Mouse (Mus musculus): ENCODE measurements around the gene Krt222. TPM values are rescaled to one million over a fixed set of nuclear protein-coding genes. Genes with fewer than 3 reads are reported as not detected.
A peak's percentile ranks its signal among the peaks of the same experiment; 100 is the strongest.

Gene Krt222
- polyA plus RNA-seq, 1 experiment from 2014 or later, result 0.55 TPM

DNA sequence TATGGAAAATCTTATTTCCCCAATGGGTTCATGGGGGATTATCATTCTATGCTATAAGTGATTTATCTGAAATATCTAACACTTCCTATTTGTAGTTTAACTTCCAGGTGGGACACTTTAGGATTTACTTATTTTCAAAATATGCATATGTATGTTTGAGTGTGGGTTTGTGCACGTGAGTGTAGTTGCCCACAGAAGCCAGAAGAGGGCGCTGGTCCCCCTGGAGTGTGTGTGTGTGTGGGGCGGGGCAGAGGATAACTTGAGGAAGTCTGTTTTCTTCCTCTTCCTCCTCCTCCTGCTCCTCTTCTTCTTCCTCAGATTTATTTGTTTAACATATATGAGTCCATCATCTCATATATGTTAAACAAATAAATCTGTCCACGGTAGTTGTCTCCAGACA lies 12.3 kb upstream of the Krt222 start:
- WGBS (ENCODE audit: insufficient replicate concordance), result 67% methylated on average over 4 of the region's 4 CpGs
- Histone ChIP-seq H3K9ac (replicated peaks) (no peak overlapping the region), H3K27ac (ENCODE audit: low read depth) (no peak overlapping the region), H3K36me3 (replicated peaks; ENCODE audit: insufficient read depth, low read length) (no peaks in the 10 kb centered on the region), H3K27me3 (ENCODE audit: insufficient read depth, low read length) (no peaks in the 10 kb centered on the region), H3K4me3 (ENCODE audit: low read depth, low read length) (no peak overlapping the region), H3K4me1 (ENCODE audit: insufficient read depth) (no peaks in the 10 kb centered on the region), H3K9me3 (ENCODE audit: low read length) (no peaks in the 10 kb centered on the region), H3K4me2 (ENCODE audit: low read depth, low read length) (no peak overlapping the region)
- no peak for DNase-seq
- ATAC-seq, result no peak
- TF ChIP-seq EP300 (IDR thresholded peaks at IDR 0.05; ENCODE audit: low read depth), result no peak
- TF ChIP-seq CTCF (IDR thresholded peaks at IDR 0.05; ENCODE audit: low read depth), result peak; percentile 29

DNA sequence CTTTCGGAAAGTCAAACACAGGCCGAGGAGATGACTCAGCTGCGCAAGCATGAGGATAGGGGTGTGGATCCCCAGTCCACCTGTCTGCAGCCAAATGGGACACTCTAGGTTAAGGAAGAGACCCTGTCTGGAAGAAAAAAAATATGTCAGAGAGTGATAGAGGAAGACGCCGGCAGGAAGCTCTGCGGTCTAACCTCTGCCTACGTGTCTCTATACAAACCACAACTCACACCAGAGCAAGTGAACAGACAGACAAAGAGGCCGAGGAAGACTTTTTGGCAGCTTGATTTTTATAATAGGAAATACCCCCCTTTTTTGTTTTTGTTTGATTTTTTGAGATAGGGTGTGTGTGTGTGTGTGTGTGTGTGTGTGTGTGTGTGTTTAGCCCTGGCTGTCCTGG lies 11.4 kb upstream of the Krt222 start:
- H3K4me3 ChIP-seq (ENCODE audit: low read depth, low read length), result no peak overlapping the region
- no peak for ATAC-seq
- no peak overlapping the region for H3K27ac ChIP-seq (ENCODE audit: low read depth)
- DNase-seq, result no peak
- H3K4me2 ChIP-seq (ENCODE audit: low read depth, low read length), result no peak overlapping the region
- H3K27me3 ChIP-seq (ENCODE audit: insufficient read depth, low read length), result no peaks in the 10 kb centered on the region
- 75% methylated on average over 8 of the region's 8 CpGs for WGBS (ENCODE audit: insufficient replicate concordance)
- H3K9me3 ChIP-seq (ENCODE audit: low read length), result no peaks in the 10 kb centered on the region
- H3K9ac ChIP-seq (replicated peaks), result no peak overlapping the region
- TF ChIP-seq CTCF (IDR thresholded peaks at IDR 0.05; ENCODE audit: low read depth), result no peak
- no peaks in the 10 kb centered on the region for H3K4me1 ChIP-seq (ENCODE audit: insufficient read depth)
- H3K36me3 ChIP-seq (replicated peaks; ENCODE audit: insufficient read depth, low read length), result no peaks in the 10 kb centered on the region

DNA sequence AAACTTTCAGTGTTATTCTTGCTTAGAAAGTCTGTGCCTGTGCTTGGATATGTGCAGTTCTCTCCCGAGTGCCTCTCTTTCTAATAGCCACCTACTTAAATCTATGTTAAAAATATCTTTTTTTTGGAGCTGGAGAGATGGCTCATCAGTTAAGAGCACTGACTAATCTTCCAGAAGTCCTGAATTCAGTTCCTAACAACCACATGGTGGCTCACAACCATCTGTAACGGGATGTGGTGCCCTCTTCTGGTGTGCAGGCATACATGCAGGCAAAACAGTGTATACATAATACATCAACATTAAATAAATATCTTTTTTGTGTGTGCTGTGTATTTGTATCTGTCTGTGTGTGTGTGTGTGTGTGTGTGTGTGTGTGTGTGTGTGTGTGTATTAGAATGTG lies 10.0 kb upstream of the Krt222 start:
- no peak for DNase-seq
- whole genome bisulfite sequencing (ENCODE audit: insufficient replicate concordance), result 54% methylated on average over 2 of the region's 2 CpGs
- ATAC-seq, result no peak

DNA sequence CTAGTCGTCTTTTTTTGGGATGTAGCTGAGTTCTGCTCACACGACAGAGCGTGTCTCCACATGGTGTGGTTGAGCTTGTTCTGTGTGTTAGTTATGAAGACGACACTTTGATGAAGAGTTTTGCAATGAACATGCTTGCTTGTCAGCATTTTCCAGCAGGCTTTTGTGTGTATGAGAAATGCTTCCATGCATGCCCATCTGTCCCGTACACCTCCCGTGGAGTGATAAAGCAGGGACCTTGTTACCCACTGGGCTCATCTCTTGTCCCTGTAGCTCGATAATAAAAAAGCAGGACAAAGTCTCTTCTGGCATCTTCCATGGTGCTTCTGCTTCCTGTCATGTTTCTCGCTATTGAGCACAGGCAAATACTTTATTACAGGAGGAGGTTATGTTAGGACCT lies 8.8 kb upstream of the Krt222 start:
- no peaks in the 10 kb centered on the region for H3K9me3 ChIP-seq (ENCODE audit: low read length)
- H3K9ac ChIP-seq (replicated peaks), result no peak overlapping the region
- H3K4me3 ChIP-seq (ENCODE audit: low read depth, low read length), result no peak overlapping the region
- H3K27me3 ChIP-seq (ENCODE audit: insufficient read depth, low read length), result no peaks in the 10 kb centered on the region
- H3K27ac ChIP-seq (ENCODE audit: low read depth), result no peak overlapping the region
- WGBS (ENCODE audit: insufficient replicate concordance), result 65% methylated on average over 8 of the region's 8 CpGs
- no peaks in the 10 kb centered on the region for H3K36me3 ChIP-seq (replicated peaks; ENCODE audit: insufficient read depth, low read length)
- ATAC-seq (no peak), DNase-seq (no peak)
- TF ChIP-seq CTCF (IDR thresholded peaks at IDR 0.05; ENCODE audit: low read depth), result no peak
- TF ChIP-seq EP300 (IDR thresholded peaks at IDR 0.05; ENCODE audit: low read depth), result no peak
- no peak overlapping the region for H3K4me2 ChIP-seq (ENCODE audit: low read depth, low read length)
- H3K4me1 ChIP-seq (ENCODE audit: insufficient read depth), result no peaks in the 10 kb centered on the region

More for the DNA sequence above, 10.0 kb upstream of the Krt222 start:
- Histone ChIP-seq H3K27me3 (ENCODE audit: insufficient read depth, low read length) (no peaks in the 10 kb centered on the region), H3K4me1 (ENCODE audit: insufficient read depth) (no peaks in the 10 kb centered on the region), H3K27ac (ENCODE audit: low read depth) (no peak overlapping the region), H3K36me3 (replicated peaks; ENCODE audit: insufficient read depth, low read length) (no peaks in the 10 kb centered on the region), H3K4me3 (ENCODE audit: low read depth, low read length) (no peak overlapping the region), H3K9me3 (ENCODE audit: low read length) (no peaks in the 10 kb centered on the region), H3K9ac (replicated peaks) (no peak overlapping the region), H3K4me2 (ENCODE audit: low read depth, low read length) (no peak overlapping the region)
- no peak for TF ChIP-seq EP300 (IDR thresholded peaks at IDR 0.05; ENCODE audit: low read depth)
- peak; percentile 19; the same call in 1 of the 2 replicates for TF ChIP-seq CTCF (IDR thresholded peaks at IDR 0.05; ENCODE audit: low read depth)

DNA sequence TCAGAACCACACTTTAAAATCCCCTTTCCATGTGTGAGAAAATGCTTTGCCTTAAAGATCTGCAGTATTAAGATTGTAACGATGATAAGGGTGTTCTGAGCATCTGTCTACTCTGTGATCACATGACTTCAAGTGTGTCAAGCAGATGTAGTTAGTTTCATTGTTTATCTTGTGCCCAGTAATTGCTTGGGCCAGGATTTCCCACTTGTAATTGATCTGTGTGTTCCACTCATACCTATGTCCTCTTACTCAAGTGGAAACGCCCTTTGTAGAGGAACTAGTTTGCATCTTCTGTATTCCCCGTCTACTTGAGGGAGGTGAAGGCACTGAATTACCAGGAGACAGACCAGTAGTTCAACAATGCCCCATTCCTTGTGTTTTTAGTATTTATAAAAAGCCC lies 6.8 kb upstream of the Krt222 start:
- Histone ChIP-seq H3K9me3 (ENCODE audit: low read length) (no peaks in the 10 kb centered on the region), H3K4me3 (ENCODE audit: low read depth, low read length) (no peak overlapping the region), H3K4me1 (ENCODE audit: insufficient read depth) (no peaks in the 10 kb centered on the region), H3K4me2 (ENCODE audit: low read depth, low read length) (no peak overlapping the region), H3K9ac (replicated peaks) (no peak overlapping the region), H3K27ac (ENCODE audit: low read depth) (no peak overlapping the region), H3K27me3 (ENCODE audit: insufficient read depth, low read length) (no peaks in the 10 kb centered on the region), H3K36me3 (replicated peaks; ENCODE audit: insufficient read depth, low read length) (no peaks in the 10 kb centered on the region)
- TF ChIP-seq CTCF (IDR thresholded peaks at IDR 0.05; ENCODE audit: low read depth) (no peak), EP300 (IDR thresholded peaks at IDR 0.05; ENCODE audit: low read depth) (no peak)
- DNase-seq (no peak), ATAC-seq (no peak)
- 52% methylated on average over 3 of the region's 3 CpGs for WGBS (ENCODE audit: insufficient replicate concordance)

DNA sequence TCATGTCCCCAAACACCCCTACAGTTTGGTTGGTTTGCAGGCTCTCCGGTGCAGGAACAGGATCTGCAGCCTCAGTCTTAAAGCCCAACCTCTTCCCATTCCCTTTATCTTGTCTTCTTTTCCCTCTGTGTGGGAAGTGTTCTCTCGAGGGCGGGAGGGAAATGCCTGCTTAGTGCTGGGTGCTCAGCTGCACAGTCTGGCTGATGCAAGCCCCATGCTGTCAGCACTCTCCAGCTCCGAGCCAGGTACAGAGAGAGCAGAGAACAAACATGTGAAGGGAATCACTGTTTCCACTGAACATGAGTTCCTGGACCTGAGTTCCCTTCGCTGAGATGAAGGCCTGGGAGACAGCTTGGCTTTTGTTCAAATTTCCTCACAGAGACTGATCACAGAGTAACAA lies 6.4 kb upstream of the Krt222 start:
- no peaks in the 10 kb centered on the region for H3K9me3 ChIP-seq (ENCODE audit: low read length)
- no peak for TF ChIP-seq EP300 (IDR thresholded peaks at IDR 0.05; ENCODE audit: low read depth)
- no peak for TF ChIP-seq CTCF (IDR thresholded peaks at IDR 0.05; ENCODE audit: low read depth)
- H3K27ac ChIP-seq (ENCODE audit: low read depth), result no peak overlapping the region
- no peaks in the 10 kb centered on the region for H3K4me1 ChIP-seq (ENCODE audit: insufficient read depth)
- no peak overlapping the region for H3K4me3 ChIP-seq (ENCODE audit: low read depth, low read length)
- H3K36me3 ChIP-seq (replicated peaks; ENCODE audit: insufficient read depth, low read length), result no peaks in the 10 kb centered on the region
- no peak for DNase-seq
- ATAC-seq, result no peak
- no peak overlapping the region for H3K4me2 ChIP-seq (ENCODE audit: low read depth, low read length)
- WGBS (ENCODE audit: insufficient replicate concordance), result 45% methylated on average over 5 of the region's 5 CpGs
- no peaks in the 10 kb centered on the region for H3K27me3 ChIP-seq (ENCODE audit: insufficient read depth, low read length)
- H3K9ac ChIP-seq (replicated peaks), result no peak overlapping the region

DNA sequence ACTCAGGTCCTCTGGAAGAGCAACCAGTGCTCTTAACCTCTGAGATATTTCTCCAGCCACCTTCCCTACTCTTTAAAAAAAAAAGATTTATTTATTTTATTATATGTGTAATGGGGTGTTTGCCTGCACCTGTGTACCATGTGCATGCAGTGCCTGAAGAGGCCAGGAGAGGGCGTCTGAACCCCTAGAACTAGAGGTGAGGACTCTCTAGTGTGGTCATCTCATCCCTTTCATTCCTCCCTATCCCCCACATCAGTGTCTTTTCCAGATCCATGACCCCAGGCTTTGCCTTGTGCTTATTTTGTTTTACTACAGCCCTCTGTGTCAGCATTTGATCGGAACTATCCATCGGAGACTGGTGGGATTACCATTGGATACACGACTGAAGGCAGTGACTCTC lies 5.2 kb upstream of the Krt222 start:
- no peak overlapping the region for H3K4me2 ChIP-seq (ENCODE audit: low read depth, low read length)
- no peak overlapping the region for H3K9ac ChIP-seq (replicated peaks)
- WGBS (ENCODE audit: insufficient replicate concordance), result 61% methylated on average over 4 of the region's 4 CpGs
- no peaks in the 10 kb centered on the region for H3K9me3 ChIP-seq (ENCODE audit: low read length)
- H3K36me3 ChIP-seq (replicated peaks; ENCODE audit: insufficient read depth, low read length), result no peaks in the 10 kb centered on the region
- TF ChIP-seq EP300 (IDR thresholded peaks at IDR 0.05; ENCODE audit: low read depth) (no peak), CTCF (IDR thresholded peaks at IDR 0.05; ENCODE audit: low read depth) (peak; percentile 71)
- no peak overlapping the region for H3K4me3 ChIP-seq (ENCODE audit: low read depth, low read length)
- peak; percentile 51 for DNase-seq
- no peaks in the 10 kb centered on the region for H3K27me3 ChIP-seq (ENCODE audit: insufficient read depth, low read length)
- no peak for ATAC-seq
- H3K4me1 ChIP-seq (ENCODE audit: insufficient read depth), result peaks cover 2% of the 10 kb centered on the region
- no peak overlapping the region for H3K27ac ChIP-seq (ENCODE audit: low read depth)
